Mouse (Mus musculus) frontal cortex, postnatal 25 days (tissue): ENCODE data around the gene Slc24a4.

Source experiments
- DNase-seq, 2 experiments: peaks; one replicate each; pipeline ENCODE4 v3.0.0; 2022; ENCODE audit warnings: low spot score in 2 of 2

The Slc24a4 gene

DNA sequence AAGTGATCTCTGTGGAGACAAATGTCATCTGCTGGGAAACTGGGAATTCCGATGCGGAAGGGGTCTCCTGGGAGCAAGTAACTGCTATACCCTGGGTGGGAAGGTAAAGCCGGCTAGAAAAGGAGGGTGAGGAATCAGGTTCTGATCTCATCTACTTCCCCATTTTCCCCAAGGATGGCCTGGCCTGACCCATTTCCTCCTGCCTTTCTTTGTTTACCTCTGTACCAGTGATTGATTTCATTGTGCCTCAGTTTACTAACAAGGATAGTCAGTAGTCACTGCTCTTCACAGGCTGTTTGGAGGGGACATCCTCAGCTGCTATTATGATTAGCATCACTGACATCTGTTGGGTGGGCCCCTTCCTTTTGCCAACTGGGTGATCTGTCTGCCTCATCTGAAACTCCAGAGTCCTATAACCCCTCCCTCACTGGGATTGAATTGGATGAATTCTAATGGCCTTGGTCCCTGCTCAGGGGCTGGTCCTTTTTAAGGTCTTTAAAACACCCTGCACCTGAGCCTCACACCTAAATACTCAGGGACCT, 156.2 kb downstream of the Slc24a4 start:
- no peak for DNase-seq

DNA sequence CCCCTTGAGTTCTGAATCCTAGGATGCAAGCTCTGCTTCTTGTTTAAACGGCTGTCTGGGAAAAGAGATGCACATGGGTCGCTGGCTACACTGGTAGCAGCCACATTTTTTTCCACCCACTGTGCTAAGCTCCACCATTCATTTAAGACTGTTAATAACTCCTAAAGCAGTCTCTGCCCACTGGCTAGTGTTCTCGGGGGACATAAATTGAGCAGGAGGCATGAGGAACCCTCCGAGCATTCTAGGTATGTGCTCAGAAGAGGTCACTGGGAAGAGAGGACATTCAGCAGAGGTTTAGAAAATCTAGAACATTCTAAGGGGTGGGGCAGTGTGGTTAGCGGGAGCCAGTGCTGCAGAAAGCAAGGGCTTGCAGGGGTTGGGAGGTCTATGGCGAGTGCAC, 156.8 kb downstream of the Slc24a4 start:
- no peak for DNase-seq

DNA sequence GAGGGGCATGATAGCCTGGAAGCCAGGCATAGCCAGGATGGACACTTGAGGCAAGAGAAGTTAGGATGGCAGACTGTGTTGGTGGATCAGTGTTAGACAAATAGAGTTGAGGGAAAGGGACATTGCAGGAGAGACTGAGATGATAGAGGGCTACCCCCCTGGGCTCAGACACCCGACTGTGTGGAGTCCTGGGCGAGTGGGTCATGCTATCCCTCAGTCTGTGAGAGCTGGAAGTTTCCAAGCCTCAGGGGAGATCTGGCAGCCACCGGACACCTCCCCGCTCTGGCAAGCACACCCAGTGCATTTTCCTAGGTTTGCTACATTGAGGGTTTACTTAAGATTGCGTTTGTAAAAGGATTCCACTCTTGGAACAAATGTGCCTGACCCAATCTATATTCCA, 157.2 kb downstream of the Slc24a4 start:
- DNase-seq: no peak

DNA sequence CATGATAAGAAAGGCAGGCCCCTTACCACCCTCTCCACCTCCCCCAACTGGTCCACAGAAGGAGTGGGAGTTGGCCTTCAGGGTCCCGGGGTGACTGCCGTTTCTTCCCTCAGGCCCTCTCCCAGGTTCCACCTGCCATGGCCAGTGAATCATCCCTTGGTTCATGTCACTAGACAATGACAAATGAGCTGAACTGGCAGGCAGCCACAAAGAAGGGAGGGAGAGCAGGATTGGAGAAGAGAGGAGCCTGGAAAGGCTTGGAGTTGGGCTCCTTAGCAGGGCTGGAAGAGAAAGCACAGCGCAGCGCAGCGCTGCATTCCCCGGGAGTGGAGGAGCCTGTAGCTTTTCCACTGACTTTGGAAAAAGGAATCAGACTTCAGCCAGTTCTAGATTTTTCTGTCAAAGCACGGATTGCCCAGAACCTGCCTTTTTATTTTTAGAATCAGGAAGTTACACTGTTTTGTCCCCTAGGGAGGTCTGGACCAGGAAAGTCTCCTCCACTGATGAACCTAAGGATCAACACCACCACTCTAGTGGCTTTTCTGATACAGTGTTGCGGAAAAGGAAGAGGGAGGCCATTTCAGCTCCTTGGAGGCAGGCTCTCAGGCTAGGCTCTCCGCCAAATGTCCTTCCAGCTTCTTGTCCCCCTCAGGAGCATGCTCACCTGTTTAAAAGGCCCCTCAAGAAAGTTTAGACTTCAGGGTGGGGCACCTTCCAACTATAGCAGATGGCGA, 158.3 kb downstream of the Slc24a4 start:
- DNase-seq: no peak

DNA sequence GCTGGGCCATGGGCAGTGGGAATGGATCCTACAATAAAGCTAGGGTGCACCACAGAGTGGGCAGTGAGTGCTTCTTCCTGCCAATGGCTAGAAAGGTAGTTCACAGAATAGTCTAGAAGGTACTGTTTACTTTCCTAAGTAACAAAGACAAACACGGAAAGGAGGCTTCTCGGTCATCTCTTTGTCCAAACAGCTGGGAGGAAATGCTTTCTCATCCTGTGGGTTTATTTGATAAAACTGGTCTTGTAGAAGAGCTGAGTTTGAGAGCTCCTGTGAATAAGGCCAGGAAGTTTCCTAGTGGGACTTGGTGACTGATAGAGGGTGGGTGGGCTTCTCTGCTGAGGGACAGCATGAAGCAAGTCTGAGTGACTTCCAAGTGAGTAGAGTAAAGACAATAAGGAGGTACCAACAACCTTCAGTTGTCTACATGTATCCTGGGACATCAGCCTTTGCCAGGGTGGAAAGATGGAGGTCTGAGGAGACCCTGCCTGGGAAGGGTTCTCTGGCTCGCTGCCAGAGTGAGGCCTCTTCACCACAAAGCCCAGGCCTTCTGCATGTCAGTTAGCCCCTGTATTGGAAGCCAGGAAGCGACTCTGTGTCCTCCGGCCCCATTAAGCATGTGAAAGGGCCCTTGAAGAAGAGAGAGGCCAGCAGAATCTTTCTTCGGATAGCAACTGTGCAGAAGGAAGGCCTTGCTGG, 159.5 kb downstream of the Slc24a4 start:
- DNase-seq: no peak

DNA sequence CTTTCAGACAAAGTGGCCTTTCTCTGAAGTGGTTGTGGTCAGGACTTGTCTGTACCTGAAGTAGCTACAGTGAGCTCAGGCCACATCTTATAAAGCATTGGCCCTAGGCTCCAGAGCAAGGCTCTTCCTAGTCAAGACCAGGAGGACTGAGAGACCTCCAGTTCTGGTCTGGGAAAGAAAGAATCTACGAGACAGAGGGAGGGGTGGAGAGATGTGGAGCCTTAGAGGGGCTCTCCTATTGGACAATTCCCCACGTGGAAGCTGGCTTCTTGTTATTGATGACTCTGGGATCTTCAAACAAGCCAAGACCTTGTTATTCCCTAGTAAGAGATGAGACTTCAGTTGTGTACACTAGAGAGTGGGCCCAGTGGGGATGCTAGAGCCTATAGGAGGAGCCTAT, 160.3 kb downstream of the Slc24a4 start:
- no peak for DNase-seq

DNA sequence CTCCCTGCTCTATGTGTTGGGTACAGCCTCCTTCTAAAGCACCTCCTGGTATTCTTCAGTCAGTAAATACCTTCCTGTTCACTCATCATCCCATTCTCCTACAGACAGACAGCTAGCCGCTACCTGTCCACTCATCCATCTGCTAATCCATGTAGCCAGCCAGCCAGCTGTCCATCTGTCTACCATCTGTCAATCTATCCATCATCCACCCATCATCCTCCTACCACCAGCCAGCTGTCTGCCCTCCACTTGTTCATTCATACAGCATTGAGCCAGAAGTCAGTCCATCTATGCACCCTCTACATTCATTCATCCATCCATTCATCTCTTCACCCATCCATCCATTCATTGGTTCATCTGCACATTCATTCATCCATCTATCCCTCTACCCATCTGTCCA, 161.0 kb downstream of the Slc24a4 start:
- no peak for DNase-seq

DNA sequence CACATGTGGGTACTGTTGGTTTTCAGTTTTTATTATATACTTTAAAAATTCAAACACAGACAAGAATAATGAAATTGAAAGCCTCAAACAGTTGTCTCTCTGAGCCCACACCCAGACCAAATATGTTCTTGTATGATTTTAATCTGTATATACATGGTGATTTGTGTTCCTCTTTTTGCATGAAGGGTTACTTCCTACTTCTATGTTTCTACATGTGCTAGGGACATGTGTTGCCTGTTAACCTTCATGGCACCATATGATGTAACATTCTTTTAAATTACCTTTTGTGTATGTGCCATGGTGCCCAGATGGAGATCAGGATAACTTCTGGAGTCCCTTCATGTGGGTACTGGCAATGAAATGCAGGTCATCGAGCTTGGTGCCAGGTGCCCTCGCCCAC, 162.1 kb downstream of the Slc24a4 start:
- no peak for DNase-seq

DNA sequence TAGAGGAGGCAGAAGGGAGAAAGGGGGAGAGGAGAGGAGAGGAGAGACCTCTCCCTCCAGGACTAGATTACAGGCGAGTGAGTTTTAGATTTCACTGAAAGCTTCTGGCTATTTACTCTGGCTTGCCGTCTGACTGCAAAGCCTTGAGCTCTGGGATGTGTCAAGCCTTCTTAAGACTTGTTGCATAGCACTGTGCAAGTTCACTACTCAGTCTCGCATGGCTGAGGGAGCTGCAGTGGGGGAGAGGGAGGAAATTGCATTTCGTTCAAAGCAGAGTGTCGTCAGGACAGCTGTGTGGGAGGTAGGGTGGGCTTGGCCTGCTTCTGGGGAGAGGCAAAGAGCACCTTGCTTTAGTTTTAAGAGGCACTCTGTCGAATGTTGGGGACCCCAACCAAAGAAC, 163.2 kb downstream of the Slc24a4 start:
- DNase-seq: no peak

DNA sequence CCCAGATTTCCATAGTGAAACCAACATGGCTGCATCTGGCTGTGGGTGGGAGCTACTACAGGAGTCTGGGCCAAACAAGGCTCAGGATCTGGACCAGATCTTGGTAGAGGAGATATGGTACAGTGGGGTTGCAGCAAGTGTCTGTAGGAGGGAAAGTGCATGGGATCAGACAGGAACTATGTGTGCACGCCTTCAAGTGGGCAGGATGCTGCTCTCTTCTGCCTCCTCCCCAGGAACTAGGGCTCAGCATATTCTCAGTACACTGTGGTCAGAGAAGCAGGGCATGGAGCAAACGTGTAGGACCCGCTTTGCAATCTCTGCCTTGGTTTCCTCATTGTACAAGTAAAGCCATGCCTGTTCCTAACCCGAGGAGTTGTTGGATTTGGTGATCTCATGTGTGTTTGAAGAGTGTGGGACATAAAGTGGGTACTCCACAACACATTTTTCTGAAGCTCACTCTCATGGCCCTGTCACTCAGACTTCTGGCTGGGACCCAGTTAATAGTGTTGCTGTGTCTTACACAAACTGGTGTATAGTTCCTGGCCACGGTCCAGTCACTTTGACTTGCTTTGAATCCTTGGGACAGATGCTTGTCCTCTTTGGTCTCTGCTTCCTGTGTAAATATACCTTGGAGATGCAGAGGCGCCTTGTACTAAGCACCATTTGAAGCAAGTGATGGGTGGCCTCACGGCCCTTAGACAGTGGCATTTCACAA, 164.1 kb downstream of the Slc24a4 start:
- no peak for DNase-seq

DNA sequence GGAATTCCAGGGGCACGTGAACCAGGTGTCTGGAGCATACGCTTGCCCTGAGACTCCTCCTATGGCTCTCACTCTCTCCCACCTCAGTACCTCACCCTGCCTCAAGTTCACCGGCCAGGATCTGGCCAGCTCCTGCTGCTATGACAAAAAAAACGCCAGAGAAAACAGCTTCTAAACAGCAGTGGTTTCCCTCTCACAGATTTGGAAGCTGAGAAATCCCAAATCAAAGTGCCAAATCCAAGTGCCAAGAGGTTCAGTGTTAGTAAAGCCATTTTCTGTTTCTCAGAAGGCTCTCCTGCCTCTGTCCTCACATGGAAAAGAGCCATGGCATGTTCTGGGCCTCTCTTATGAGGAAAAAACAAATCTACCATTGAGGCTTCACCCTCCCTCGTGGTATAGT, 166.1 kb downstream of the Slc24a4 start:
- no peak for DNase-seq

DNA sequence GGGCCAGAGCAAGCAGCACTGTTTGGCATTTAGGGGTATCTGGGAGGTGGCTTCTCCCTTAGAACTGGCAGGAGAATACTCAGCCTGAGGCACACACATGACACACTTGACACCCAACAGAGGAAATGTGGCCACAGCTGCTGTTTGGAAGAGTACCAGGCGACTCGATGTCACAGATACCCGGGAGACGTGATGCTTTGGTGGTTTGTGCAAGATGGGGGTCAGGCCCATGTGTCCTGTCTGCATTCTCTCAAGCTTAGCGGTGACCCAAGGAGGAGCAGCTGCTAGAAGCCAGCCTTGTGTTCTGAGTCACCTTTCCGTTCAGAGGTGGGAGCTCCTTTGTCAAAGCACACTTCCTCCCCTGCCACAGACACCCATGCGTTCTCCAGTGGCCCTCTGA, 166.7 kb downstream of the Slc24a4 start:
- no peak for DNase-seq

DNA sequence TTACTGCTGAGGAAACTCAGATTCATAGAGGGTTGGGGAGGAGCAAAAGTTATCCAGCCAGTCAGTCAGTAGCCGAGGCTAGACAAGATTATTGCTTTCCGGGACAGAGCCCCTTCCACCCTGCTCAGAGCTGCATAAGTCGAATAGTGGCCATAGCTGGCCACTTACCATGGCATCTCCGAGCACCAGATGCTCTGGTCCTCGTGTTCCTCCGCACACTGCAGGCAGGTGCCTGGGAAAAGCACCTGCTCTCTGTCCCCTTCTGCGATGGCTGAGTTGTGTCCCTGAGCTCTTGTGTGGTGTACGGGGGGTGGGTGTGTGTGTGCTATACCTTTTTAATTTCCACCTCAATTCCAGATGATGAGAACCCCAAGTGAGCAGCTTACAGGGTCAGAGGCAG, 167.1 kb downstream of the Slc24a4 start:
- DNase-seq: no peak

DNA sequence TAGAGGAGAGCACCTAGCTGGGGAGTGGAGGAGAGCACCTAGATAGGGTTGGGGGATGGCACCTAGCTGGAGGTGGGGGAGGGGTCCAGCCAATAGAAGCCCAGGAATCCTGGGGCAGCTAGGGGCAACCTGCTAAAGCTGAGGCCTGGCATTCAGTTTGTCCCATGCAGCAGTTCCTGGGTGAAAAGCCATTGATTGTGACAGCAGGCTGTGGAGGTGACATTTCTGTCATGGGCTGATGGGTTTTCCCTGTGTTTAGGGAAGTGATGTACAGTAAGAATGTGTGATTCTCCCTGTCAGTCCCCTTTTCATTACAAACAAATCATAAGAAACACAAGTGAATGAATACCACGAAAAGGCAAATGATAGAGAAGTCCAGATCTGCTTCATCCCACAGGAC, 167.8 kb downstream of the Slc24a4 start:
- no peak for DNase-seq

DNA sequence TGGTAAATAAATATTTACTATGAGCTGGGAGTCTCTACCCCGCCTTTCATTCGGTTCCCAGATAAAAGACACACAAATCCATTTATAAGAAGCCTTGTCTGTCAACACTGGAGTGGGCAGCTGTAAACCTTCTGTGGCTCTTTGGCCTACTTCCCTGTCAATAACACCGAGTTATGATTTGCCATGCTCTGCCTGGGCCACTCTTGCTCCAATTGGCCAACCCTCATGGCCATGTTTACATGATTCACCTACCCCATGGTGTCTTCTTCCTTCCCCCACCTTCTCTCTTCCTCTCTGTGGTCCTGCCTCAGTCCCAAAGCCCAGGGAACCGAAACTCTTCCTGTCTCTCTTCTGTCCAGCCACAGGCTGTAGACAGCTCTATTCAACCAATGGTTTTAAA, 168.4 kb downstream of the Slc24a4 start:
- no peak for DNase-seq

DNA sequence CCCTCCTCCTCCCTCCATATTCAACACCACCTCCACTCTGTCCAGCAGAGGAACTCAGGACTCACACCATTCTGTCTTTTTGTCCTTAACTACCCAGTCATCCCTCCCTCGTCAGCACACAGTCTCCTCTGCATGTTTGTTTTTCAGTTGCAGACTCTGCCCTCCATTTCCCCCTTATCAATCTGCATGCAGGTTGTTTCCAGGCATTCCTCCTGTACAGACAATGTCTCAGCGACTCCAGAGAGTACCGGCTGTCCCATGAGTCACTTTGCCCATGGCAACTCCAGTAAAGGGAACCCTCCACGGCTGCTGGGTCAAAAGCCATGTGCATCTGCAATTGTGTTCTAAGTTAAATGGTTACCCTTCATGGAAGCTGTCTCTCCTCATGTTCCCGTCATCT, 170.7 kb downstream of the Slc24a4 start:
- no peak for DNase-seq

DNA sequence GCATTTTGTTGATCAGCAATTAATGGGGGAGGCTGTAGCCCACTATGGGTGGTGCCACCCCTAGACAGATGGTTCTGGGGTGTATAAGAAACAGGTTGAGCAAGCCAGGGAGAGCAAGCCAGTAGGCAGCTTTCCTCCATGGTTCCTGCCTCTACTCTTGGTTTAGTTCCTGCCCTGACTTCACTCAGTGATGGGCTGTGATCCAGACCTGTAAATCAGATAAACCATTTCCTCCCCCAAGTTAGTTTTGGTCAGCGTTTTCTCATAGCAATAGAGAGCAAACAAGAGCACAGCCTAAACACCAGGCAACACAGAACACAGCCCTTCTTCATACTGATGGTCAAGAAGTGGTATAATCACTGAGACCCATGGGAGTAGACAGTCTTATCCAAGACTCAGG, 173.1 kb downstream of the Slc24a4 start:
- no peak for DNase-seq

DNA sequence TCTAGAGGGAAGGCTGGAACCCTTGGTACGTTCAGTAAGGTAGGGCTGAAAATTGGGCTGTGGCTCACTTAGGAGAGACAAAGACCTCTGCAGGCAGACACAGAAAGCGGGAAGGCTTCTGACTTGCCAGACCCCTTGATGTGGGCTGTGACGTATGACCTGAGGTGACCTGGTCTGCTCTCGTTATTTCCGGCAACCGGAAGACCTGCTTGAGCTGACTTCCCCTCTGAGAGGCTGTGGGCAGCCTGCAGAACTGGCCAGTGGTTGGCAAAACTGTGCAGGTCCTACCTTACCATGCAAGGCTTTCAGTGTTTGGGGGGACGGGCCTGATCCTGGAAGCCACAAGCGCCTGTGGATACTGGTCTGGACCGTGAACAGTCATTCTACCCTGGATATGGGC, 173.8 kb downstream of the Slc24a4 start:
- no peak for DNase-seq

DNA sequence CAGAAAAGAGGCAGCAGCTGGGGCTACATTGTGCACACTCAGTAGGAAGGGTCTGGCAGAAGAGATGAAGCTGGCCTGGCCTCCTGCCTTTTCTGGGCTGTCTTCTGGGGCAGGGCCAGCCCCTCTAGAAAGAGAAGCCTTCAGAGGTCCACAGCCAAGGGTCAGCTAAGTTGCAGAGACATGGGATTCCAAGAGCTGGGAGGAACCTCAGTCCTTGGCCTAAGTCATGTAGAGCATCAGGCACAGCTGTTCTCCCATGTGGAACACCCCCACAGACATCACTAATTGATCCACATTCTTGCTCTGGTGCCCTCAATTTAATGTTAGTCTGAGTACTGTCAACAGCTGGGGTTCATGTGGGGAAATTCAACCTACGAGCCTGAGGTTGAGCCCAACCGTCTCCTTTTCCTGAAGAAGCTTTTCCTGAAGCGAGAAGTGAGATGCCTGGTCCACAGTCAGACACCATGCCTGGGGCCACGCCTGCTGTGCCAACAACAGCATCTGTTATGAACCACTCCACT, 174.4 kb downstream of the Slc24a4 start:
- DNase-seq: no peak

DNA sequence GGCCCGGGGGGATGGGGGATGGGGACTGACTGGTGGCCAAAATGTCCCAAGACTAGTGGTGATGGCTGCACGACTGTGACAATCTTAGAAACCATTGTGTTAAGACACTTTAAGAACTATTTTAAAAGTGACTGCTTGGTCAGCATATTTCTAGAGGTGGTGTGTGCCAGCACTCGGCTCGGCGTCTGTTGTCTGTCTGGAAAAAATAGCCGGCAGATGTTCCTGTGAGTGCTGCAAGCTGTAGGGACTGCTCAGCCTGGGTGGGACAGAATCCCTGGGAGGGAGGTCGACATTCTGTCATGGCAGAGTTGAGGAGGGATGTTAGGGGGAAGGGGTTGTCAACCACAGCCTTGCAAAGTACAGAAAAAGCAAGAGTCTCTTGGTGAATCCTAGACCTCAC, 175.3 kb downstream of the Slc24a4 start:
- DNase-seq: no peak

DNA sequence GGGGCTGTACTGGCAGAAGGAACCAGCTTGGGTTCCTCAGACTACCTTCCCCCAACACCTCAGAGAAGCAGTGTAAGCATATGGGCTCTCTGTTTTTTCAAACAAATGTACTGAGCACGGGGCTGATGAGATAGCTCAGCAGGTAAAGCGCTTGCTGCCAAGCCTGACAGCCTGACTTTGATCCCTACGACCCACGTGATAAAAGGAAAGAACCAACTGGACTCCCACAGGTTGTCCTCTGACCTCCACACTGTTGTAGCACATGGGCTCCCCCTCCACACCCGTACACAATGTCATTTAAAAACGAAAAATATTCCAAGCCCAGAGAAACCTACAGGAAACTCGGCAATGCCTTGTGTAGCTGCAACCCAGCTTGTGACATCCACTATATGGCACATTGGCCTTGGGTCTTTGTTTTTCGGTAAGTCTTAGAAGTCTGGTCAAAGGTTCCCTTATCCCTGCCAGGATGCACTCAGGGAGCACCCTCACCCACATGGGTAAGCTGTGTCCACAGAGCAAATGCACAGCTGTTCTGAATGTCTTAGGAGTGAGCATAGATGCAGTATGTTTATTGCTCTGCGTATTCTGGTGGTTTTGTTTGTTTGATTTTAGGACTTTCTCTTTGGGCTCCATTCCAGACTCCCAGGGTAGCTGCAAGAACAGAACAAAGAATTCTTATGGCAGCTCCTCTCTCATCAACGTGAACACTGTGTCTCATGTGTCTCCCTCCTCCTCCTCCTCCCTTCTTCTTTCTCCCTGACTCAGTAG, 176.7 kb downstream of the Slc24a4 start:
- DNase-seq: no peak

DNA sequence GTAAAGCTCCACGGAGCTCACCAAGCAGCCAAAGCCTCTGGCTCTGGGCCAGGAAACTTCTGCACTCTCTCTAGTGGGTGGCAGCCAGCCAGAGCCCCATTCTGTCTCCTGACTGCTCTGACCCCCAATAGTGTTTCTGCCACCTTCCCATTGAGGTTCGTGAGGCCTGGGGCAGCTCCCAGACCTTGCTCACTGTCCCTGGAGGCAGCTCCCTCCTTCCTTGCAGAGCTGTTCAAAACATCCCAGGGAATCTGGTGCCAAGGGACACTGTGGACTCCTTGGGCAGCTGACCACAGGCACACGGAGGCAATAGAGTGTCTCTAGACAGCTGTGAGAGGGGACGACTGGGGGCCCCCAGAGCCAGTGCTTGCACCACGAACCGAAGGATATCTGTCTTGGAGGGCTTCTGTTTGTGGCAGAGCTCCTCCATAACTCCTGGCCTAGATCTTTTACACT, 179.5 kb downstream of the Slc24a4 start:
- DNase-seq: no peak
